Mouse (Mus musculus): ENCODE measurements around the gene Chmp4b. TPM values are rescaled to one million over a fixed set of nuclear protein-coding genes. Genes with fewer than 3 reads are reported as not detected.

The Chmp4b gene
- polyA plus RNA-seq, 1 experiment from 2014 or later = 15.7 TPM

- 71% methylated on average over 19 of the region's 19 CpGs for WGBS
- H3K9ac ChIP-seq (ENCODE audit: low read depth, low read length) = no peak overlapping the region
- H3K4me1 ChIP-seq (replicated peaks; ENCODE audit: control insufficient read depth, insufficient read depth, low read length) = no peaks in the 10 kb centered on the region
- H3K36me3 ChIP-seq (ENCODE audit: control insufficient read depth, insufficient read depth, low read length) = no peaks in the 10 kb centered on the region
- DNase-seq (ENCODE audit: low spot score) (no peak), ATAC-seq (ENCODE audit: low FRiP score) (no peak)
- H3K27ac ChIP-seq (ENCODE audit: low read depth, low read length) = no peak overlapping the region
- H3K27me3 ChIP-seq (ENCODE audit: control insufficient read depth, insufficient read depth, low read length) = no peaks in the 10 kb centered on the region
- no peak overlapping the region for H3K4me2 ChIP-seq (replicated peaks; ENCODE audit: low read depth, low read length)
- no peaks in the 10 kb centered on the region for H3K9me3 ChIP-seq (ENCODE audit: control insufficient read depth, low read length)
- no peak overlapping the region for H3K4me3 ChIP-seq (ENCODE audit: low read depth, low read length)
Measured at GRCm38 (mm10) chr2:154614841-154615576, 36.5 kb upstream of the Chmp4b start.

GRCm38 (mm10) chr2:154615674-154616073, 35.8 kb upstream of the Chmp4b start:
- Histone ChIP-seq H3K9me3 (ENCODE audit: control insufficient read depth, low read length) (no peaks in the 10 kb centered on the region), H3K9ac (ENCODE audit: low read depth, low read length) (no peak overlapping the region), H3K36me3 (ENCODE audit: control insufficient read depth, insufficient read depth, low read length) (no peaks in the 10 kb centered on the region), H3K27ac (ENCODE audit: low read depth, low read length) (no peak overlapping the region), H3K4me1 (replicated peaks; ENCODE audit: control insufficient read depth, insufficient read depth, low read length) (no peaks in the 10 kb centered on the region), H3K27me3 (ENCODE audit: control insufficient read depth, insufficient read depth, low read length) (no peaks in the 10 kb centered on the region), H3K4me3 (ENCODE audit: low read depth, low read length) (no peak overlapping the region), H3K4me2 (replicated peaks; ENCODE audit: low read depth, low read length) (no peak overlapping the region)
- whole genome bisulfite sequencing = 90% methylated on average over 5 of the region's 5 CpGs
- ATAC-seq (ENCODE audit: low FRiP score) (no peak), DNase-seq (ENCODE audit: low spot score) (no peak)

GRCm38 (mm10) chr2:154617061-154617460, 34.4 kb upstream of the Chmp4b start:
- Histone ChIP-seq H3K36me3 (ENCODE audit: control insufficient read depth, insufficient read depth, low read length) (no peaks in the 10 kb centered on the region), H3K4me3 (ENCODE audit: low read depth, low read length) (no peak overlapping the region), H3K27ac (ENCODE audit: low read depth, low read length) (no peak overlapping the region), H3K4me1 (replicated peaks; ENCODE audit: control insufficient read depth, insufficient read depth, low read length) (no peaks in the 10 kb centered on the region), H3K27me3 (ENCODE audit: control insufficient read depth, insufficient read depth, low read length) (no peaks in the 10 kb centered on the region), H3K4me2 (replicated peaks; ENCODE audit: low read depth, low read length) (no peak overlapping the region), H3K9ac (ENCODE audit: low read depth, low read length) (no peak overlapping the region), H3K9me3 (ENCODE audit: control insufficient read depth, low read length) (no peaks in the 10 kb centered on the region)
- ATAC-seq (ENCODE audit: low FRiP score) (no peak), DNase-seq (ENCODE audit: low spot score) (no peak)
- 97% methylated on average over 3 of the region's 3 CpGs for WGBS

- DNase-seq (ENCODE audit: low spot score) (no peak), ATAC-seq (ENCODE audit: low FRiP score) (no peak)
- no peaks in the 10 kb centered on the region for H3K4me1 ChIP-seq (replicated peaks; ENCODE audit: control insufficient read depth, insufficient read depth, low read length)
- H3K4me3 ChIP-seq (ENCODE audit: low read depth, low read length) = no peak overlapping the region
- H3K9me3 ChIP-seq (ENCODE audit: control insufficient read depth, low read length) = no peaks in the 10 kb centered on the region
- no peak overlapping the region for H3K9ac ChIP-seq (ENCODE audit: low read depth, low read length)
- WGBS = 81% methylated on average over 5 of the region's 5 CpGs
- no peak overlapping the region for H3K27ac ChIP-seq (ENCODE audit: low read depth, low read length)
- no peaks in the 10 kb centered on the region for H3K27me3 ChIP-seq (ENCODE audit: control insufficient read depth, insufficient read depth, low read length)
- H3K4me2 ChIP-seq (replicated peaks; ENCODE audit: low read depth, low read length) = no peak overlapping the region
- 0 out of 2 replicates have a peak, but pooled peaks cover 6% of the 10 kb centered on the region for H3K36me3 ChIP-seq (ENCODE audit: control insufficient read depth, insufficient read depth, low read length)
Measured at GRCm38 (mm10) chr2:154621684-154622083, 29.8 kb upstream of the Chmp4b start.

- no peak overlapping the region for H3K9ac ChIP-seq (ENCODE audit: low read depth, low read length)
- no peaks in the 10 kb centered on the region for H3K9me3 ChIP-seq (ENCODE audit: control insufficient read depth, low read length)
- no peak overlapping the region for H3K4me2 ChIP-seq (replicated peaks; ENCODE audit: low read depth, low read length)
- DNase-seq (ENCODE audit: low spot score) (no peak), ATAC-seq (ENCODE audit: low FRiP score) (no peak)
- no peak overlapping the region for H3K27ac ChIP-seq (ENCODE audit: low read depth, low read length)
- no peak overlapping the region for H3K4me3 ChIP-seq (ENCODE audit: low read depth, low read length)
- 0 out of 2 replicates have a peak, but pooled peaks cover 6% of the 10 kb centered on the region for H3K36me3 ChIP-seq (ENCODE audit: control insufficient read depth, insufficient read depth, low read length)
- no peaks in the 10 kb centered on the region for H3K27me3 ChIP-seq (ENCODE audit: control insufficient read depth, insufficient read depth, low read length)
- H3K4me1 ChIP-seq (replicated peaks; ENCODE audit: control insufficient read depth, insufficient read depth, low read length) = no peaks in the 10 kb centered on the region
Measured at GRCm38 (mm10) chr2:154624137-154624536, 27.4 kb upstream of the Chmp4b start.

GRCm38 (mm10) chr2:154630531-154630930, 21.0 kb upstream of the Chmp4b start:
- H3K4me3 ChIP-seq (ENCODE audit: low read depth, low read length) = no peak overlapping the region
- no peaks in the 10 kb centered on the region for H3K9me3 ChIP-seq (ENCODE audit: control insufficient read depth, low read length)
- 82% methylated on average over 5 of the region's 5 CpGs for WGBS
- no peak for DNase-seq (ENCODE audit: low spot score)
- no peak overlapping the region for H3K4me2 ChIP-seq (replicated peaks; ENCODE audit: low read depth, low read length)
- ATAC-seq (ENCODE audit: low FRiP score) = no peak
- H3K27ac ChIP-seq (ENCODE audit: low read depth, low read length) = no peak overlapping the region
- no peaks in the 10 kb centered on the region for H3K27me3 ChIP-seq (ENCODE audit: control insufficient read depth, insufficient read depth, low read length)
- no peaks in the 10 kb centered on the region for H3K36me3 ChIP-seq (ENCODE audit: control insufficient read depth, insufficient read depth, low read length)
- H3K4me1 ChIP-seq (replicated peaks; ENCODE audit: control insufficient read depth, insufficient read depth, low read length) = no peaks in the 10 kb centered on the region
- H3K9ac ChIP-seq (ENCODE audit: low read depth, low read length) = no peak overlapping the region

- no peaks in the 10 kb centered on the region for H3K36me3 ChIP-seq (ENCODE audit: control insufficient read depth, insufficient read depth, low read length)
- 91% methylated on average over 16 of the region's 16 CpGs for WGBS
- H3K27me3 ChIP-seq (ENCODE audit: control insufficient read depth, insufficient read depth, low read length) = no peaks in the 10 kb centered on the region
- H3K27ac ChIP-seq (ENCODE audit: low read depth, low read length) = no peak overlapping the region
- no peak overlapping the region for H3K4me3 ChIP-seq (ENCODE audit: low read depth, low read length)
- DNase-seq (ENCODE audit: low spot score) (no peak), ATAC-seq (ENCODE audit: low FRiP score) (no peak)
- H3K4me2 ChIP-seq (replicated peaks; ENCODE audit: low read depth, low read length) = no peak overlapping the region
- H3K9me3 ChIP-seq (ENCODE audit: control insufficient read depth, low read length) = no peaks in the 10 kb centered on the region
- H3K9ac ChIP-seq (ENCODE audit: low read depth, low read length) = no peak overlapping the region
- H3K4me1 ChIP-seq (replicated peaks; ENCODE audit: control insufficient read depth, insufficient read depth, low read length) = no peaks in the 10 kb centered on the region
Measured at GRCm38 (mm10) chr2:154632203-154632780, 19.2 kb upstream of the Chmp4b start.

- H3K27me3 ChIP-seq (ENCODE audit: control insufficient read depth, insufficient read depth, low read length) = no peaks in the 10 kb centered on the region
- no peaks in the 10 kb centered on the region for H3K4me1 ChIP-seq (replicated peaks; ENCODE audit: control insufficient read depth, insufficient read depth, low read length)
- H3K9ac ChIP-seq (ENCODE audit: low read depth, low read length) = no peak overlapping the region
- H3K9me3 ChIP-seq (ENCODE audit: control insufficient read depth, low read length) = no peaks in the 10 kb centered on the region
- H3K36me3 ChIP-seq (ENCODE audit: control insufficient read depth, insufficient read depth, low read length) = peaks cover 2% of the 10 kb centered on the region; the same call in 1 of the 2 replicates
- H3K4me3 ChIP-seq (ENCODE audit: low read depth, low read length) = no peak overlapping the region
- no peak overlapping the region for H3K27ac ChIP-seq (ENCODE audit: low read depth, low read length)
- ATAC-seq (ENCODE audit: low FRiP score) (no peak), DNase-seq (ENCODE audit: low spot score) (no peak)
- WGBS = 86% methylated on average over 5 of the region's 5 CpGs
- no peak overlapping the region for H3K4me2 ChIP-seq (replicated peaks; ENCODE audit: low read depth, low read length)
Measured at GRCm38 (mm10) chr2:154633039-154633742, 18.3 kb upstream of the Chmp4b start.
